ENCODE assay signal across 8 mouse cellular contexts in genomic region chr10:93162276-93162971, GRCm38 (mm10). TPM values are rescaled to one million over a fixed set of nuclear protein-coding genes. Genes with fewer than 3 reads are reported as not detected.
DNase-seq lines count a peak whose midpoint lies in the region; ATAC-seq and TF ChIP-seq lines count a peak whose summit lies in the region.

No protein-coding gene starts in this region.

- no peak for DNase-seq in kidney, postnatal 0 days (ENCODE audit: low spot score)
- no peak for DNase-seq in kidney, postnatal 14 days
- peak; percentile 36 for DNase-seq in brain, adult 2 months (ENCODE audit: low read depth, low spot score)
- DNase-seq in urinary bladder, postnatal 36 days (ENCODE audit: low spot score in 2 of 2), result no peak
- DNase-seq in thymus, postnatal 36 days, result no peak
- no peak for DNase-seq in lung, postnatal 10 days

- peak overlapping the region; percentile 72 for H3K4me2 ChIP-seq in kidney, postnatal 0 days (ENCODE audit: low read length)
- H3K4me2 ChIP-seq in hindbrain, embryonic 15.5 days, result peak overlapping the region; percentile 58
- H3K4me2 ChIP-seq in neural tube, embryonic 12.5 days (replicated peaks), result peak overlapping the region; percentile 66

- TF ChIP-seq CTCF in kidney, postnatal 0 days (IDR thresholded peaks at IDR 0.05; ENCODE audit: low read depth), result no peak

- H3K27ac ChIP-seq in kidney, postnatal 0 days, result peak overlapping the region; percentile 100
- H3K27ac ChIP-seq in hindbrain, embryonic 15.5 days (replicated peaks), result peak overlapping the region; percentile 98
- peak overlapping the region; percentile 99; the same call in 1 of the 2 replicates for H3K27ac ChIP-seq in neural tube, embryonic 12.5 days

- no peak for ATAC-seq in kidney, postnatal 0 days (replicated peaks; ENCODE audit: low FRiP score, low read depth)
- no peak for ATAC-seq in hindbrain, embryonic 15.5 days (ENCODE audit: low FRiP score, low read depth)
- no peak for ATAC-seq in neural tube, embryonic 12.5 days (ENCODE audit: low FRiP score, low read depth)

- H3K9ac ChIP-seq in kidney, postnatal 0 days (ENCODE audit: low read depth, low read length), result peak overlapping the region; percentile 97
- H3K9ac ChIP-seq in hindbrain, embryonic 15.5 days, result peak overlapping the region; percentile 97
- H3K9ac ChIP-seq in neural tube, embryonic 12.5 days, result peak overlapping the region; percentile 97

- H3K9me3 ChIP-seq in kidney, postnatal 0 days (replicated peaks; ENCODE audit: low read length), result no peaks in the 10 kb centered on the region
- no peaks in the 10 kb centered on the region for H3K9me3 ChIP-seq in hindbrain, embryonic 15.5 days
- no peaks in the 10 kb centered on the region for H3K9me3 ChIP-seq in neural tube, embryonic 12.5 days

- WGBS in kidney, postnatal 0 days, result 17% methylated on average over 11 of the region's 11 CpGs
- 8% methylated on average over 11 of the region's 11 CpGs for WGBS in hindbrain, embryonic 15.5 days
- WGBS in neural tube, embryonic 12.5 days, result 14% methylated on average over 11 of the region's 11 CpGs

- no peaks in the 10 kb centered on the region for H3K36me3 ChIP-seq in kidney, postnatal 0 days (ENCODE audit: insufficient read depth, low read length)
- H3K36me3 ChIP-seq in hindbrain, embryonic 15.5 days, result no peaks in the 10 kb centered on the region
- no peaks in the 10 kb centered on the region for H3K36me3 ChIP-seq in neural tube, embryonic 12.5 days

- peaks cover 6% of the 10 kb centered on the region for H3K4me1 ChIP-seq in kidney, postnatal 0 days (replicated peaks; ENCODE audit: insufficient read depth, low read length)
- H3K4me1 ChIP-seq in hindbrain, embryonic 15.5 days (replicated peaks), result peaks cover 34% of the 10 kb centered on the region
- H3K4me1 ChIP-seq in neural tube, embryonic 12.5 days, result peaks cover 27% of the 10 kb centered on the region

- peak overlapping the region; percentile 98 for H3K4me3 ChIP-seq in kidney, postnatal 0 days (replicated peaks; ENCODE audit: low read depth, low read length)
- H3K4me3 ChIP-seq in hindbrain, embryonic 15.5 days, result peak overlapping the region; percentile 98
- peak overlapping the region; percentile 97 for H3K4me3 ChIP-seq in neural tube, embryonic 12.5 days

- no peaks in the 10 kb centered on the region for H3K27me3 ChIP-seq in kidney, postnatal 0 days (ENCODE audit: insufficient read depth, low read length)
- H3K27me3 ChIP-seq in hindbrain, embryonic 15.5 days, result no peaks in the 10 kb centered on the region
- H3K27me3 ChIP-seq in neural tube, embryonic 12.5 days (replicated peaks), result no peaks in the 10 kb centered on the region

RNA-seq across cellular contexts. Expression of gene Cdk17, which starts 1.7 kb away (rescaled TPM):
- polyA plus RNA-seq in kidney, postnatal 0 days (2015; fragmentation: Nextera tagmentation; extraction: Ambion mirVana), result 13.9 and 16.4 TPM in 2 replicates
- 41.2 and 45.7 TPM in 2 replicates for polyA plus RNA-seq in hindbrain, embryonic 15.5 days (2015; fragmentation: Nextera tagmentation; extraction: Ambion mirVana)
- polyA plus RNA-seq in neural tube, embryonic 12.5 days (2016; fragmentation: Nextera tagmentation; extraction: Ambion mirVana), result 50.4 and 54.1 TPM in 2 replicates
